Mouse (Mus musculus) heart, embryonic 15.5 days (tissue): Measurements from ENCODE around the gene Kitl. TPM values are rescaled to one million over a fixed set of nuclear protein-coding genes. Genes with fewer than 3 reads are reported as not detected.

Experiments used
- ATAC-seq: fragments of 200-750 bp; cut with Nextera tagmentation; replicated peaks from 2 replicates; pipeline ENCODE4 v1.8.0; 2017; ENCODE audit warnings: low read depth, moderate TSS enrichment; ENCODE audit not compliant: insufficient number of reproducible peaks, insufficient read depth, low FRiP score
- H3K27ac ChIP-seq: fragments of 300-500 bp; sonication (generic); 2 replicates; pipeline ENCODE4 v1.5.1; 2015; ENCODE audit warnings: mild to moderate bottlenecking, inconsistent platforms
- H3K27me3 ChIP-seq: fragments of 300-500 bp; sonication (generic); 2 replicates; pipeline ENCODE4 v1.6.1; 2015; ENCODE audit warnings: inconsistent platforms
- H3K36me3 ChIP-seq: fragments of 300-500 bp; sonication (generic); 2 replicates; pipeline ENCODE4 v1.6.1; 2015; ENCODE audit warnings: mild to moderate bottlenecking, inconsistent platforms
- H3K4me1 ChIP-seq: fragments of 300-500 bp; sonication (generic); replicated peaks from 2 replicates; pipeline ENCODE4 v1.6.1; 2015; ENCODE audit warnings: inconsistent platforms
- H3K4me2 ChIP-seq: fragments of 300-500 bp; sonication (generic); 2 replicates; pipeline ENCODE4 v1.6.1; 2015; ENCODE audit warnings: inconsistent platforms, mild to moderate bottlenecking, moderate library complexity
- H3K4me3 ChIP-seq: fragments of 300-500 bp; sonication (generic); 2 replicates; pipeline ENCODE4 v1.5.1; 2015; ENCODE audit warnings: mild to moderate bottlenecking, inconsistent platforms
- H3K9ac ChIP-seq: fragments of 300-500 bp; sonication (generic); 2 replicates; pipeline ENCODE4 v1.6.1; 2015; ENCODE audit warnings: mild to moderate bottlenecking, inconsistent platforms
- H3K9me3 ChIP-seq: fragments of 300-500 bp; sonication (generic); replicated peaks from 2 replicates; pipeline ENCODE4 v1.6.1; 2016; ENCODE audit warnings: inconsistent platforms
- WGBS: fragments of 180-500 bp; shearing (Covaris S2); methylation state at CpG from one replicate; pipeline ENCODE4 v1.1.7; 2015; ENCODE audit warnings: mixed read lengths; 5-methylcytosine and 5-hydroxymethylcytosine counted together
- polyA plus RNA-seq: library from polyadenylated mRNA; unstranded; fragments of >200 nt; fragmentation: Nextera tagmentation; extraction: Ambion mirVana; gene quantifications from 2 replicates; pipeline ENCODE4 v1.2.1, GENCODE M21; 2015

The Kitl gene
- polyA plus RNA-seq, 1 experiment from 2014 or later: 15.1 TPM

GRCm38 (mm10) chr10:100055082-100055481 lies 39.7 kb downstream of the Kitl start:
- no peak overlapping the region for H3K4me3 ChIP-seq
- no peaks in the 10 kb centered on the region for H3K27me3 ChIP-seq
- no peak for ATAC-seq
- no peaks in the 10 kb centered on the region for H3K36me3 ChIP-seq
- no peak overlapping the region for H3K9ac ChIP-seq
- no peaks in the 10 kb centered on the region for H3K9me3 ChIP-seq
- WGBS: 84% methylated on average over 2 of the region's 2 CpGs
- no peak overlapping the region for H3K4me2 ChIP-seq
- H3K4me1 ChIP-seq: no peaks in the 10 kb centered on the region
- H3K27ac ChIP-seq: no peak overlapping the region

- Histone ChIP-seq H3K27ac (no peak overlapping the region), H3K4me2 (no peak overlapping the region), H3K36me3 (no peaks in the 10 kb centered on the region), H3K4me3 (no peak overlapping the region), H3K9me3 (no peaks in the 10 kb centered on the region), H3K9ac (no peak overlapping the region), H3K27me3 (no peaks in the 10 kb centered on the region), H3K4me1 (no peaks in the 10 kb centered on the region)
- no peak for ATAC-seq
- WGBS: 46% methylated on average over 1 of the region's 1 CpGs
Measured at GRCm38 (mm10) chr10:100057106-100057623, 41.7 kb downstream of the Kitl start.

GRCm38 (mm10) chr10:100059356-100059755 lies 43.9 kb downstream of the Kitl start:
- no peaks in the 10 kb centered on the region for H3K9me3 ChIP-seq
- 88% methylated on average over 4 of the region's 4 CpGs for WGBS
- no peak for ATAC-seq

GRCm38 (mm10) chr10:100065529-100066301 lies 50.3 kb downstream of the Kitl start:
- WGBS: 58% methylated on average over 12 of the region's 12 CpGs
- H3K9me3 ChIP-seq: no peaks in the 10 kb centered on the region
- no peak overlapping the region for H3K4me3 ChIP-seq
- peaks cover 4% of the 10 kb centered on the region; the same call in 1 of the 2 replicates for H3K4me1 ChIP-seq
- no peak overlapping the region for H3K9ac ChIP-seq
- H3K36me3 ChIP-seq: no peaks in the 10 kb centered on the region
- no peaks in the 10 kb centered on the region for H3K27me3 ChIP-seq
- no peak for ATAC-seq
- H3K4me2 ChIP-seq: no peak overlapping the region
- H3K27ac ChIP-seq: no peak overlapping the region

More at GRCm38 (mm10) chr10:100059356-100059755, 43.9 kb downstream of the Kitl start:
- H3K27me3 ChIP-seq: no peaks in the 10 kb centered on the region
- no peak overlapping the region for H3K9ac ChIP-seq
- H3K4me3 ChIP-seq: no peak overlapping the region
- H3K4me1 ChIP-seq: no peaks in the 10 kb centered on the region
- no peak overlapping the region for H3K4me2 ChIP-seq
- H3K27ac ChIP-seq: no peak overlapping the region
- no peaks in the 10 kb centered on the region for H3K36me3 ChIP-seq

GRCm38 (mm10) chr10:100066374-100066773 lies 50.9 kb downstream of the Kitl start:
- Histone ChIP-seq H3K4me2 (no peak overlapping the region), H3K36me3 (no peaks in the 10 kb centered on the region), H3K27ac (no peak overlapping the region), H3K27me3 (no peaks in the 10 kb centered on the region), H3K4me3 (no peak overlapping the region), H3K9me3 (no peaks in the 10 kb centered on the region), H3K9ac (no peak overlapping the region), H3K4me1 (peaks cover 4% of the 10 kb centered on the region; the same call in 1 of the 2 replicates)
- 81% methylated on average over 7 of the region's 7 CpGs for WGBS
- no peak for ATAC-seq

- WGBS: 71% methylated on average over 1 of the region's 1 CpGs
- H3K27me3 ChIP-seq: no peaks in the 10 kb centered on the region
- ATAC-seq: no peak
- no peaks in the 10 kb centered on the region for H3K4me1 ChIP-seq
- H3K4me2 ChIP-seq: no peak overlapping the region
- H3K27ac ChIP-seq: no peak overlapping the region
- H3K4me3 ChIP-seq: no peak overlapping the region
- no peaks in the 10 kb centered on the region for H3K36me3 ChIP-seq
- no peak overlapping the region for H3K9ac ChIP-seq
- H3K9me3 ChIP-seq: no peaks in the 10 kb centered on the region
Measured at GRCm38 (mm10) chr10:100072641-100073040, 57.2 kb downstream of the Kitl start.

GRCm38 (mm10) chr10:100073092-100073491 lies 57.7 kb downstream of the Kitl start:
- Histone ChIP-seq H3K9me3 (no peaks in the 10 kb centered on the region), H3K4me2 (no peak overlapping the region), H3K27me3 (no peaks in the 10 kb centered on the region), H3K9ac (no peak overlapping the region), H3K36me3 (no peaks in the 10 kb centered on the region), H3K4me3 (no peak overlapping the region), H3K27ac (no peak overlapping the region), H3K4me1 (no peaks in the 10 kb centered on the region)
- ATAC-seq: no peak

GRCm38 (mm10) chr10:100101115-100101514 lies 85.7 kb downstream of the Kitl start:
- H3K27ac ChIP-seq: no peak overlapping the region
- no peaks in the 10 kb centered on the region for H3K9me3 ChIP-seq
- no peaks in the 10 kb centered on the region for H3K4me1 ChIP-seq
- H3K36me3 ChIP-seq: no peaks in the 10 kb centered on the region
- H3K4me2 ChIP-seq: no peak overlapping the region
- no peak overlapping the region for H3K9ac ChIP-seq
- no peak overlapping the region for H3K4me3 ChIP-seq
- no peak for ATAC-seq
- H3K27me3 ChIP-seq: no peaks in the 10 kb centered on the region
- WGBS: 36% methylated on average over 3 of the region's 3 CpGs

GRCm38 (mm10) chr10:100111209-100111608 lies 95.8 kb downstream of the Kitl start:
- Histone ChIP-seq H3K9ac (no peak overlapping the region), H3K4me1 (no peaks in the 10 kb centered on the region; the same call in 1 of the 2 replicates), H3K27me3 (no peaks in the 10 kb centered on the region), H3K9me3 (no peaks in the 10 kb centered on the region), H3K36me3 (no peaks in the 10 kb centered on the region), H3K27ac (no peak overlapping the region), H3K4me3 (no peak overlapping the region), H3K4me2 (no peak overlapping the region)
- no peak for ATAC-seq
- WGBS: 57% methylated on average over 7 of the region's 7 CpGs

- no peak overlapping the region for H3K4me3 ChIP-seq
- ATAC-seq: no peak
- WGBS: 75% methylated on average over 2 of the region's 2 CpGs
Measured at GRCm38 (mm10) chr10:100115570-100115969, 100.1 kb downstream of the Kitl start.

GRCm38 (mm10) chr10:100124452-100124851 lies 109.0 kb downstream of the Kitl start:
- no peaks in the 10 kb centered on the region for H3K27me3 ChIP-seq
- H3K4me3 ChIP-seq: no peak overlapping the region
- WGBS: 82% methylated on average over 5 of the region's 5 CpGs
- no peak overlapping the region for H3K27ac ChIP-seq
- H3K9ac ChIP-seq: no peak overlapping the region
- no peaks in the 10 kb centered on the region for H3K4me1 ChIP-seq
- H3K4me2 ChIP-seq: no peak overlapping the region
- no peaks in the 10 kb centered on the region for H3K9me3 ChIP-seq
- no peak for ATAC-seq
- H3K36me3 ChIP-seq: no peaks in the 10 kb centered on the region

More at GRCm38 (mm10) chr10:100115570-100115969, 100.1 kb downstream of the Kitl start:
- no peaks in the 10 kb centered on the region for H3K27me3 ChIP-seq
- H3K36me3 ChIP-seq: no peaks in the 10 kb centered on the region
- H3K9me3 ChIP-seq: no peaks in the 10 kb centered on the region
- no peaks in the 10 kb centered on the region for H3K4me1 ChIP-seq
- no peak overlapping the region for H3K4me2 ChIP-seq
- no peak overlapping the region for H3K9ac ChIP-seq
- H3K27ac ChIP-seq: no peak overlapping the region
